In the genomic region with DNA sequence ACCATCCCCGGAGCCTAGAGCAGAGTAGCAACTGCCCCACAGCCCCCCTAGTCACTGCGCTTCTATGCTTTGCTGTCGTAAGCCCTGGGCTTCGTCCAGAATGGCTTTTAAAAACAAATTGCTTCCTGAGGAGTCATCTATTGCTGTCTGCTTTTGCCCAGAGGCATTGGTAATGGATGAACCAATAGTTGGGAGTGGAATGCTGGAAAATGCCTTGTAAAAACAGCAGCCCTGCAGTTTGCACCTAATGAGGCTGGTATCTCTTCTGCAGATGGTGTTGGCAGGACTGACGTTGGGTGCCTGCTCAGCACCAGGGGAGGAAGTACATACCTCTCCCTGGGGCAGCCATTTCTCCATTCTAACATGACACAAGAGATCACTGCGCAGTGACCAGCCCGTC, we compare ENCODE assay signal across 17 mouse cellular contexts. TPM values are rescaled to one million over a fixed set of nuclear protein-coding genes. Genes with fewer than 3 reads are reported as not detected.
DNase-seq lines count a peak whose midpoint lies in the region; ATAC-seq lines count a peak whose summit lies in the region.
"Had no signal": no experiment of that assay in that cellular context is flagged by ENCODE, and none has a peak within 500 bp of the region (broad histone marks: within the 10 kb centered on the region; RNA-seq: fewer than 3 reads in every experiment).

No protein-coding gene starts in this region.

- no peak for ATAC-seq in hindbrain, embryonic 13.5 days (ENCODE audit: low FRiP score)
- no peak for ATAC-seq in hindbrain, embryonic 12.5 days (ENCODE audit: low FRiP score)
- peak; percentile 59 for ATAC-seq in neural tube, embryonic 13.5 days (ENCODE audit: low read depth)
- peak; percentile 14; the same call in 1 of the 2 replicates for ATAC-seq in neural tube, embryonic 14.5 days (ENCODE audit: low read depth)
- ATAC-seq: forebrain, postnatal 0 days had no signal

- peaks cover 89% of the 10 kb centered on the region for H3K36me3 ChIP-seq in hindbrain, embryonic 13.5 days
- H3K36me3 ChIP-seq in hindbrain, embryonic 12.5 days = peaks cover 91% of the 10 kb centered on the region
- peaks cover 92% of the 10 kb centered on the region for H3K36me3 ChIP-seq in neural tube, embryonic 13.5 days
- peaks cover 57% of the 10 kb centered on the region for H3K36me3 ChIP-seq in neural tube, embryonic 14.5 days (ENCODE audit: control insufficient read depth, insufficient read depth, low read length)

- H3K4me3 ChIP-seq in hindbrain, embryonic 13.5 days = no peak overlapping the region
- no peak overlapping the region for H3K4me3 ChIP-seq in hindbrain, embryonic 12.5 days
- H3K4me3 ChIP-seq in neural tube, embryonic 13.5 days = no peak overlapping the region
- H3K4me3 ChIP-seq in neural tube, embryonic 14.5 days (ENCODE audit: low read depth, low read length) = no peak overlapping the region
- H3K4me3 ChIP-seq: erythroblast, embryonic 14.5 days; heart, embryonic 15.5 days; layer of hippocampus, adult 2 months; stomach, embryonic 15.5 days had no signal

- no peaks in the 10 kb centered on the region for H3K27me3 ChIP-seq in hindbrain, embryonic 13.5 days
- H3K27me3 ChIP-seq in hindbrain, embryonic 12.5 days = no peaks in the 10 kb centered on the region
- H3K27me3 ChIP-seq in neural tube, embryonic 13.5 days = no peaks in the 10 kb centered on the region
- no peaks in the 10 kb centered on the region for H3K27me3 ChIP-seq in neural tube, embryonic 14.5 days (ENCODE audit: control insufficient read depth, insufficient read depth, low read length)
- H3K27me3 ChIP-seq: heart, embryonic 15.5 days; stomach, embryonic 15.5 days had no signal

- no peak overlapping the region for H3K9ac ChIP-seq in hindbrain, embryonic 13.5 days
- H3K9ac ChIP-seq in hindbrain, embryonic 12.5 days = no peak overlapping the region
- H3K9ac ChIP-seq in neural tube, embryonic 13.5 days = 0 out of 2 replicates have a peak overlapping the region, but pooled peaks have one; percentile 34
- no peak overlapping the region for H3K9ac ChIP-seq in neural tube, embryonic 14.5 days (replicated peaks; ENCODE audit: low read depth, low read length)
- H3K9ac ChIP-seq: forebrain, postnatal 0 days; heart, embryonic 15.5 days; lung, embryonic 14.5 days; stomach, embryonic 15.5 days had no signal

- H3K4me1 ChIP-seq in hindbrain, embryonic 13.5 days (replicated peaks) = peaks cover under 1% of the 10 kb centered on the region
- H3K4me1 ChIP-seq in hindbrain, embryonic 12.5 days = peaks cover under 1% of the 10 kb centered on the region; the same call in 1 of the 2 replicates
- H3K4me1 ChIP-seq in neural tube, embryonic 13.5 days (replicated peaks) = 0 out of 2 replicates have a peak, but pooled peaks cover 3% of the 10 kb centered on the region
- H3K4me1 ChIP-seq in neural tube, embryonic 14.5 days (ENCODE audit: control insufficient read depth, insufficient read depth, low read length) = no peaks in the 10 kb centered on the region
- H3K4me1 ChIP-seq: stomach, embryonic 15.5 days had no signal

- 81% methylated on average over 7 of the region's 7 CpGs for WGBS in hindbrain, embryonic 13.5 days
- WGBS in hindbrain, embryonic 12.5 days = 84% methylated on average over 7 of the region's 7 CpGs
- WGBS in neural tube, embryonic 13.5 days = 68% methylated on average over 7 of the region's 7 CpGs
- WGBS in neural tube, embryonic 14.5 days = 59% methylated on average over 7 of the region's 7 CpGs

- no peaks in the 10 kb centered on the region for H3K9me3 ChIP-seq in hindbrain, embryonic 13.5 days
- H3K9me3 ChIP-seq in hindbrain, embryonic 12.5 days (replicated peaks) = no peaks in the 10 kb centered on the region
- H3K9me3 ChIP-seq in neural tube, embryonic 13.5 days = no peaks in the 10 kb centered on the region
- H3K9me3 ChIP-seq in neural tube, embryonic 14.5 days (ENCODE audit: control insufficient read depth, low read length) = no peaks in the 10 kb centered on the region
- H3K9me3 ChIP-seq: heart, embryonic 15.5 days; stomach, embryonic 15.5 days had no signal

- DNase-seq in neural tube, embryonic 10.5 days (ENCODE audit: extremely low spot score, low spot score) = no peak
- peak; percentile 48 for DNase-seq in adipocyte (ENCODE audit: low spot score)
- no peak for DNase-seq in embryo, embryonic 10 days (ENCODE audit: low spot score)
- DNase-seq: adrenal gland, postnatal 36 days; cerebellum, postnatal 10 days; forebrain, postnatal 0 days; heart, adult 18-20 months; lung, embryonic 14.5 days; spleen, adult 18-20 months had no signal

- no peak overlapping the region for H3K4me2 ChIP-seq in hindbrain, embryonic 13.5 days
- no peak overlapping the region for H3K4me2 ChIP-seq in hindbrain, embryonic 12.5 days (replicated peaks)
- H3K4me2 ChIP-seq in neural tube, embryonic 13.5 days = no peak overlapping the region
- H3K4me2 ChIP-seq in neural tube, embryonic 14.5 days (ENCODE audit: low read depth, low read length) = no peak overlapping the region
- H3K4me2 ChIP-seq: heart, embryonic 15.5 days; lung, embryonic 14.5 days; stomach, embryonic 15.5 days had no signal

- peak overlapping the region; percentile 4; the same call in 1 of the 2 replicates for H3K27ac ChIP-seq in hindbrain, embryonic 13.5 days
- H3K27ac ChIP-seq in hindbrain, embryonic 12.5 days = no peak overlapping the region
- 0 out of 2 replicates have a peak overlapping the region, but pooled peaks have one; percentile 15 for H3K27ac ChIP-seq in neural tube, embryonic 13.5 days (replicated peaks)
- H3K27ac ChIP-seq in neural tube, embryonic 14.5 days (ENCODE audit: low read depth, low read length) = no peak overlapping the region
- H3K27ac ChIP-seq: heart, embryonic 15.5 days; layer of hippocampus, adult 2 months; stomach, embryonic 15.5 days had no signal

RNA-seq across cellular contexts. Expression of gene Angptl7, which starts 23.3 kb away (rescaled TPM):
- polyA plus RNA-seq in hindbrain, embryonic 13.5 days (2015; fragmentation: Nextera tagmentation; extraction: Ambion mirVana) = 0.30 and 0.54 TPM in 2 replicates
- 0.35 and 0.38 TPM in 2 replicates for polyA plus RNA-seq in hindbrain, embryonic 12.5 days (2016; fragmentation: Nextera tagmentation; extraction: Ambion mirVana)
- 0.22 and 0.43 TPM in 2 replicates for polyA plus RNA-seq in neural tube, embryonic 13.5 days (2015; fragmentation: Nextera tagmentation; extraction: Ambion mirVana)
- polyA plus RNA-seq in neural tube, embryonic 14.5 days (2014; fragmentation: Nextera tagmentation; extraction: Ambion mirVana) = 0.24 and 0.44 TPM in 2 replicates
- polyA plus RNA-seq: erythroblast, embryonic 14.5 days had no signal

RNA-seq across cellular contexts. Expression of gene Exosc10, which starts 34.7 kb away (rescaled TPM):
- 81.6 and 87.6 TPM in 2 replicates for polyA plus RNA-seq in hindbrain, embryonic 13.5 days (2015; fragmentation: Nextera tagmentation; extraction: Ambion mirVana)
- 92.3 and 97.6 TPM in 2 replicates for polyA plus RNA-seq in hindbrain, embryonic 12.5 days (2016; fragmentation: Nextera tagmentation; extraction: Ambion mirVana)
- polyA plus RNA-seq in neural tube, embryonic 13.5 days (2015; fragmentation: Nextera tagmentation; extraction: Ambion mirVana) = 80.1 and 85.1 TPM in 2 replicates
- polyA plus RNA-seq in neural tube, embryonic 14.5 days (2014; fragmentation: Nextera tagmentation; extraction: Ambion mirVana) = 89.1 and 97.9 TPM in 2 replicates

Comparison
In these comparisons a context has a peak if more than half of its experiments do, and no peak if none do; other contexts are left out.
1. H3K27ac ChIP-seq: peak in hindbrain, embryonic 13.5 days (single experiment) and neural tube, embryonic 13.5 days (single experiment); none in hindbrain, embryonic 12.5 days (single experiment) and neural tube, embryonic 14.5 days (single experiment).
2. ATAC-seq: peak in neural tube, embryonic 13.5 days (single experiment) and neural tube, embryonic 14.5 days (single experiment); none in hindbrain, embryonic 13.5 days (single experiment) and hindbrain, embryonic 12.5 days (single experiment).